Mouse (Mus musculus): Measurements from ENCODE around the gene Gli1.

DNA sequence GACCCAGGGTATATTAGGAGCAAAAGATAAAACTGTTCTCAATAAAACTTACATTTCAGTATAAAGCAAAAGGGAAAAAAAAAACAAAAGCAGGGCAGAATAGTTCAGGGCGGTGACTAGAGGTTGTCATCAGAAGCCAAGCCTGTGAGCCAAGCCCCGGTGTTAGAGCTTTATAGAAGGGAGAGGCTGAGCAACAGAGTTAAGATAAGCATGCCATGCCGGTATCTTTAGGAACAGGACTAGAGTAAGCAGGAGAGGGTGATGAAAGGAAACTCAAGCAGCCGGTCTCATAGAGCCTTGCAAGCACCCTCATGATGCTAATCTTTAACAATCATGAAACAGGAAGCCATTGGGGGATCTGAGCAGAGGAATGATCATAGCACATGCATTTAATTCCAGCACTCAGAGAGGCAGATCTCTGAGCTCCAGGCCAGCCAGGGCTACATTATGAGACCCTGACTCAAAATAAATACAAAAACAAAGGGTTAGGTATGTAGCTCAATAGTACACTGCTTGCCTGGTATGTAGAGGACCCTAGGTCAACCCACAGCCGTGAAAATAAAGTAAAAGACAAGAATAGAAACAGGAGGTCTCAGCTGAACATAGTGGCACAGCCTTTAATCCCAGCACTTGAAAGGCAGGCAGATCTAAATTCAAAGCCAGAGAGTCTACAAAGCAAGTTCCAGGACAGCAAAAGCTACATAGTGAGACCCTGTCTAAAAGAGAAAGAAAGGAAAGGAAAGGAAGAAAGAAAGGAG lies 49.7 kb downstream of the Gli1 start:
- no peak for TF ChIP-seq MAX (IDR thresholded peaks at IDR 0.05; ENCODE audit: low read depth)
- no peak for TF ChIP-seq SRF (IDR thresholded peaks at IDR 0.05; ENCODE audit: control insufficient read depth, insufficient read length, low read depth)
- TF ChIP-seq POLR2A (IDR thresholded peaks at IDR 0.05; ENCODE audit: insufficient read length, low read depth) = no peak
- TF ChIP-seq MYOG (IDR thresholded peaks at IDR 0.05; ENCODE audit: control insufficient read depth in 1 of 3, insufficient read depth in 1 of 3, insufficient read length in 2 of 3, low read depth in 2 of 3) = no peak
- TF ChIP-seq USF1 (IDR thresholded peaks at IDR 0.05; ENCODE audit: low read depth) = no peak
- no peak for TF ChIP-seq E2F4 (IDR thresholded peaks at IDR 0.05; ENCODE audit: insufficient read depth)
- TF ChIP-seq TCF3 (IDR thresholded peaks at IDR 0.05; ENCODE audit: insufficient read length, low read depth) = no peak
- TF ChIP-seq CEBPB (IDR thresholded peaks at IDR 0.05; ENCODE audit: insufficient read depth, poor library complexity, severe bottlenecking) = no peak
- TF ChIP-seq TCF12 (IDR thresholded peaks at IDR 0.05; ENCODE audit: insufficient read depth, poor library complexity, severe bottlenecking) = no peak
- no peak for TF ChIP-seq POLR2AphosphoS2 (IDR thresholded peaks at IDR 0.05; ENCODE audit: insufficient read length, low read depth)
- TF ChIP-seq MYOD1 (IDR thresholded peaks at IDR 0.05; ENCODE audit: control insufficient read depth in 1 of 3, insufficient read length in 2 of 3, low read depth in 2 of 3) = no peak

Data from myocyte (in vitro differentiated cells).